Mouse (Mus musculus): ENCODE measurements around the gene Gna11.

Gene Gna11

DNA sequence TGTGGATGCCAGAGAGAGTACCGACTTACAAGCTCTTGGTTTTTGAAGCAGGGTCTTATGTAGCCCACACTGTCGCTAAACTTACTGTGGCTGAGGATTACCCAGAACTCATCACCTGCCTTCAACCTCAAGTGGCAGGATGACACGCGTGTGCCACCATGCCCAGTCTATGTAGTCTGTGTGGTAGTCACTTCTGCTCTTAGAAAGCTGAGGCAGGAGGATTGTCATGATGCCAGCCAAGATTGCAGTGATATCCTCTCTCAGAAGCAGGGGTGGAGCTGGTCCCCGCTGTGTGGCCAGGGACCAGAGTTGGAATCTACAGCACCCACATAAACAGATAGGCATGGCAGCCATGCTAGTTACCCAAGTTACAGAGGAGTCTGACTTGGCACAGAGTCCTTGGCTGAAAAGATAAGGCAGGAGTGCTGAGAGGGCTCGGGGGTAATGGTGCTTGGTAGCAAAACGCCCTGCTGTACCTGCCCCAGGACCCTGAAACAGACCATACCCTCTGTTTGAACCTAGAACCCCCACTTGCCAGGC is 59.4 kb downstream of the Gna11 start:
- no peak for DNase-seq (ENCODE audit: low read depth, low spot score)

- DNase-seq (ENCODE audit: low read depth, low spot score), result no peak
These were observed 59.9 kb downstream of the Gna11 start for GRCm38 (mm10) chr10:81485060-81485449.

GRCm38 (mm10) chr10:81484441-81485059 is 60.4 kb downstream of the Gna11 start:
- DNase-seq (ENCODE audit: low read depth, low spot score), result peak; percentile 39

DNA sequence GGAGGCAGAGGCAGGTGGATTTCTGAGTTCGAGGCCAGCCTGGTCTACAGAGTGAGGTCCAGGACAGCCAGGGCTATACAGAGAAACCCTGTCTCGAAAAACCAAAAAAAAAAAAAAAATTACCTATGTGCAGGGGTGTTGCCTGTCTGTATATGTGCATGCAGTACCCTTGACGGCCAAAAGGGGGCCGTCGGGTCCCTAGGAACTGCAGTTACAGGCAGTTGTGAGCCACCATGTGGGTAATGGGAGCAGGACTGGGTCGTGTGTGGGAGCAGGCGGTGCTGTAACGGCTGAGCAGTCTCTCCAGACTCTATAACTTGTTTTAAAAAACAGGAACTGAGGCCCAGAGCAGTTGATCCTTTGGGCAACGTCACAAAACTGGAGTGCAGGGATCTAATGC is 61.0 kb downstream of the Gna11 start:
- peak; percentile 77 for DNase-seq (ENCODE audit: low read depth, low spot score)

DNA sequence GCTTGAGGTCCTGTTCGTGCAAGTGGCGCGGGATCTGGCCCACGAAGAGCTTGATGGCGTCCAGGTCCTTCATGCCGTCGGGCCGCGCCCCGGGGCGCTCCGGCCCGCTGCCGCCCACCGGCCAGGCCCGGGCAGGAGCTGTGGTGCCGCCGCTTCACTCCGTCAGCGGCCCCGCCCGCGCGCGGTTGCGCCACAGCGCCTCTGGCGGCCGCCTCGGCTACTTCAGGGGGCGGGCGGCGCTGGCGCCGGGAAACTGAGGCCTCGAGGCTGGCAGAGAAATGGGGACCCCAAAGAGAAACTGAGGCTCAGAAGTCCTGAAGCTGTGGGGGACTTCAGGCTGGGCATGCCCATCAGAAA is 62.5 kb downstream of the Gna11 start, which contains the start of gene Celf5:
Gene Celf5 (minus strand): TSS at position 177 of the 357 bp plus-strand sequence.
- peak; percentile 52 for DNase-seq (ENCODE audit: low read depth, low spot score)

- no peak for DNase-seq (ENCODE audit: low read depth, low spot score)
These were observed 63.1 kb downstream of the Gna11 start for GRCm38 (mm10) chr10:81481605-81482532.
